Mouse (Mus musculus): Measurements from ENCODE around the gene Lsm14a.
A peak's percentile ranks its signal among the peaks of the same experiment; 100 is the strongest.
"Not testable (repeated sequence)": the region's sequence is repeated elsewhere in the genome, so short reads cannot be mapped to it uniquely, and the experiment has no call there.

Lsm14a gene

DNA sequence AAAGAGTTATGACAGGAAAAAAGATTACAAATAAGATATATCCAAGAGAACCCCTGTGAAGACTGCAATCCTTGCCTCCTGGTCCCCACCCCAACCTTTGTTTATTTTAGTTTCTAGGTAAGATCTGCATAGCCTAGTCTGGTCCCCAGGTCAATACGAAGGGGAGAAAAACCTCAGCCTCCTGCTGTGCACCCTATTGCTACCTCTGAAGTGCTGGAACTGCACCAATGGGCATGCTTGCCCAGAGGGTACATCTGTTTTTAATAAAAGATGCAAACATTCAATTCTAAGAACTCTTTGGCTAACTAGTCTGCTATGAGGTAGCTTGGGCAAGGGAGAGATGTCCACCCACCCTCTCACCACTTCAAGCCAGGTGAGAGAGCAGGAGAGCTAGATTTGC, 19.2 kb downstream of the Lsm14a start:
- DNase-seq (ENCODE audit: low read depth in 1 of 2, low spot score in 2 of 2): no peak

DNA sequence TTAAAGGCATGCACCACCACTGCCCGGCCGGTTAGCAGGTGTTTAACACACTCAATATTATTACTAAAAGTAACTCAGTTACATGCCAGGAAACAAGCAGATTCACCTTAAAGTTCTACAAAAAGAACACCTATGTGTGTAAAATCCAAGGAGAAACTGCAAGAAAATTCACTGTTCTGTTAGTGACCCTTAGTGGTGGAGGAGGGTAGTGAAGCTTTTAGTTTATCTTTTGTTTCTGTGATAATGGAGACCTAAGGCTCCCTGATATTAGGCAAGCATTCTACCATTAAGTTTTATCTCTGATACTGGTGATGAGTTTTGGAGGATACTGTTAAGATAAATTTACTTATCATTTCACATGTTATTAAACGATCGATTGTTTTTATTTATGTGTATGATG, 37.5 kb downstream of the Lsm14a start:
- no peak for DNase-seq (ENCODE audit: low read depth in 1 of 2, low spot score in 2 of 2)

DNA sequence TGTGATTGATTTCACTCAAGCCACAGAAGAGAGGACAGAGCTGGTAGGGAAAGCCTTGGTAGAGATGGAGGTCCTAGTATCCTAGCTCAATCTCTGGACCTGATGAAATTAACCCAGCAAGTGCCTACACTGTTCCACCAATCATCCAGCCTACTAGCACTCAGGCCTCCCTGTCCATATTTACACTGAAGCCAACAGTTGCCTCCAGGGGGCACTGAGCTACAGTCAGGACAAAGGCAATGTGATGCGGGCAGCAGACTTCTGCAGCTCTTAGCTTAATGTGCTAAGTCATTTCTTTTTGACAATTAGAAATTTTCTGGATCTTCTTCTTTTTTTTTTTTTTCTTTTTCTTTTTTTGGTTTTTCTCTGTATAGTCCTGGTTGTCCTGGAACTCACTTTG, 41.1 kb downstream of the Lsm14a start:
- DNase-seq (ENCODE audit: low read depth in 1 of 2, low spot score in 2 of 2): no peak

DNA sequence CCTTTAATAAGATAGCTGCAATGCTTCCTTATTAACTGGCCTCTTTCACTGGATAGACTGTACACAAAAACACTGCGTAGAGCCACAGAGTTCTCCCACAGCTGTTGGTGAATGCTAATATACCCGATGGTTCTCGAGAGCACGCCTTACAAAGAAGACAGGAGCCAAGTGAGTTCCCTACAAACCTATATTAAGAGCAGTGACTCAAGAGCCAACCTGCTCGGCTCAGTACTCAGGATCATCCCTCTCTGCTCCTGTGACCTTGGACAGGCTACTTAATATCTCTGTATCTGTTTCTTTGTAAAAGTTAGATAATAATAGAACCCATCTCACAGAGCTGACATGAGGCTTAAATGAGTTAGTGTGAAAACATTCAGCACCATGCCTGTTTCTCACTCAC, 42.9 kb downstream of the Lsm14a start:
- DNase-seq (ENCODE audit: low read depth in 1 of 2, low spot score in 2 of 2): no peak

DNA sequence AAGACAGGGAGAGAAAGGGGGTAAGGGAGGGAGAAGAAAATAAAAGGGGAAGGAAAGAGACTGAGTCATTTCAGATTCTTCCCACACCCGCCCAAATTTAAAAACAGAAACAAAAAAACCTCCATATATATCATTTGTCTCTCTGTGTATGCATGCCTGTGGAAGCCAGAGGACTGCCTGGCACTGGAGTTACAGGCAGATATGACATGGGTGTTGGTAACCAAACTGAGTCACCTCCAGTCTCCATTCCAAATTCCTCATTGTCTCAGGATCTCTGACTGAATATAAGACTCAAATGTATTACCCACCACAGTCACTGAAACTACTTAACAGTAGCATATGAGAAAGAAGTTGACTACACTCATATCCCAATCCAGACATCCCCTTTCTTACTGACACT, 45.1 kb downstream of the Lsm14a start:
- no peak for DNase-seq (ENCODE audit: low read depth in 1 of 2, low spot score in 2 of 2)

DNA sequence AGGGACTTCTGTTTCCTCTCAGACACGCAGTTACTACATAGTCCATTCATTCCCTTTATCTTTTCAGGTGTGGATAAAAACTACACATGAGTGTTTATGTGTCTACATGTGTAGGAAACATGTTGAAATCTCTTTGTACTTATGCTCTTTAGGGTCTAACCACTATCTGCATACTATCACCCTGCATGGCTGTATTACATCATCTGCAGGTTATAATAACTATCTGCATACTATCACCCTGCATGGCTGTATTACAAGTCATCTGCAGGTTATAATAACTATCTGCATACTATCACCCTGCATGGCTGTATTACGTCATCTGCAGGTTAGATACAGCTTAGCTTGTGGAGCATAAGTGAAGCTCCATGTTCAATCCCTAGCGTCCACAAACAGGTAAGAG, 46.1 kb downstream of the Lsm14a start:
- no peak for DNase-seq (ENCODE audit: low read depth in 1 of 2, low spot score in 2 of 2)

DNA sequence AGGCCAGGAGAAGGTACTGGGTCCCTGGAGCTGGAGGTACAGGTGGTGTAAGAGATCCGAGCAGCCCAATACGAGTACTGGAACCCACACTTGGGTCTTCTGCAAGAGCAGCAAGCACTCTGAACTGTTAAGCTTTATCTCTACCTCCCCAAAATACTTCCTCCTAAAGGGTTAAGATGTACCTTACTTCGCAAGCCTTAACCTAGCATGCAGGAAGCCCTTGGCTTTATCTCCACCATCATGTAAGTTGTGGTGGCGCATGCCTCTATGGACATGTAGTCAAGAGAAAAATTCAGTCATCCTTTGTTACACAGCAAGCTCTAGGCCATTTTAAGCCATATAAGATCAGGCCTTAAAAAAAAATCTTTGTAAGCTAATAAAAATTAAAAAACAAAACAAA, 46.6 kb downstream of the Lsm14a start:
- DNase-seq (ENCODE audit: low read depth in 1 of 2, low spot score in 2 of 2): no peak

DNA sequence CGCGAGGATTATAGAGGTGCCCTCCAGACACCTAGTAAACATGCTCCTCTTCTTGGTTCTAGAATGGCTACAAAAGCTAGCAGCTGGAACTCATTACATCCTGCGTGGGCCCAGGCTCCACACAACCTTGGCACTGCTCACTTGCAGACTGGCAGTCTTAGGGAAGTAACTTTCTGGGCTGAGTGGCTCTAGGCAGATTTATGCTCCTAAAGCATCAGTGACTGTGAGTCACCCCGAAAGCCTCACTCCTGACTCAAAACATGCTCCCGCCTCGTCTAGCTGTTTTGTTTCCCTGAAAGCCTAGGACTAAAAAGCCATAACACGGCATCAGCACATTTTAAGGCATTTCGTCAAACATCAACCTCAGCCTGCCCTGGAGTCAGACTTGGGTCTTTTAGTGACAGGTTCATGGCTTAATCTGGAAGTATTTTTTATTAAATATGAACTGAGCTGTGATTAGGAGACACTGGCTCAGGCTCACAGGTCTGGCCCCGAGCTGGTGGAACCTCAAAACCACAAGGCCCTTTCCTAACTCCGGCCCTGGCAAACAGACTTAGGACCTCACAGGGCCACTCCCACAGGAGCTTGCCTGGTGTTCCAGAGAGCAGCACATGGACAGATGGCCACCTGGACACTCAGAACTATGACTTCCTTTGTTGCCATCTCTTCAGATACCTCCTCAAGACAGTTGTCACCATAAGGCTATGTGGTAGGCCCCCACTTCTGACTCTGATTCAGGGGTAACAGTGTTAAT, 50.9 kb downstream of the Lsm14a start:
- DNase-seq (ENCODE audit: low read depth in 1 of 2, low spot score in 2 of 2): no peak

DNA sequence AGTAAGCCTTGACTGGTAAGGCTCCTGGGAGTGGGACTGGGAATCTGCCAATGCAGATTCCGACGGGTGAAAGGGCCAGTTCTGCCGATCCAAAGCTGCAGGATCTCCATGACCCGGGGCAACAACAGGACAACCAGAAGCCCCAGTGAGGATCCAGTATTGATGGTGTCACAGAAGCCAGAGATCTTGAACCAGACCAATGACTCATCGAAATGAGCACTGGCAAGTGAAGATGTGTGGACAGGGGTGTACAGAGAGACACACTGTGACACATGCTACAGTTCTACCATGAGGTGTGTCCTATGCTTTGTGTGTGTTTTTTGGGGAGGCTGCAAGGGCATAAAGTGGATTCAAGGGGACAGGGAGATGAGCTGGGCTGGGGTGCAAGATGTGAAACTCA, 52.3 kb downstream of the Lsm14a start:
- DNase-seq (ENCODE audit: low read depth in 1 of 2, low spot score in 2 of 2): no peak

DNA sequence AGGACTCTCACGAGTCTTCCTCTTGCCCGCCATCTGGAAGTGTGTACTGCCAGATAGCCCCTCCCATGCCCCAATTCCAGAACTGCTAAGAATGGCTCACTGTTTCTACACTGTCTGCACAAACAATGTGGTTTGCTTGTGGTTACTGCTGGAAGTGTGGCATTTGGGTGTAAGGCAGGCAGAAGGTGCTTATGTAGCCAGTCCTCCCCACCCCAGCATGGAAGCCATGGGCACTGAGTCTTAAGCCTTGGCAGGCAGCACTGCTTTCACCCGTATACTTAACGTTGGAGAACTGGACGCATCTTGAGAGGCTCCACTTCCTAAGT, 54.0 kb downstream of the Lsm14a start:
- DNase-seq (ENCODE audit: low read depth in 1 of 2, low spot score in 2 of 2): no peak

DNA sequence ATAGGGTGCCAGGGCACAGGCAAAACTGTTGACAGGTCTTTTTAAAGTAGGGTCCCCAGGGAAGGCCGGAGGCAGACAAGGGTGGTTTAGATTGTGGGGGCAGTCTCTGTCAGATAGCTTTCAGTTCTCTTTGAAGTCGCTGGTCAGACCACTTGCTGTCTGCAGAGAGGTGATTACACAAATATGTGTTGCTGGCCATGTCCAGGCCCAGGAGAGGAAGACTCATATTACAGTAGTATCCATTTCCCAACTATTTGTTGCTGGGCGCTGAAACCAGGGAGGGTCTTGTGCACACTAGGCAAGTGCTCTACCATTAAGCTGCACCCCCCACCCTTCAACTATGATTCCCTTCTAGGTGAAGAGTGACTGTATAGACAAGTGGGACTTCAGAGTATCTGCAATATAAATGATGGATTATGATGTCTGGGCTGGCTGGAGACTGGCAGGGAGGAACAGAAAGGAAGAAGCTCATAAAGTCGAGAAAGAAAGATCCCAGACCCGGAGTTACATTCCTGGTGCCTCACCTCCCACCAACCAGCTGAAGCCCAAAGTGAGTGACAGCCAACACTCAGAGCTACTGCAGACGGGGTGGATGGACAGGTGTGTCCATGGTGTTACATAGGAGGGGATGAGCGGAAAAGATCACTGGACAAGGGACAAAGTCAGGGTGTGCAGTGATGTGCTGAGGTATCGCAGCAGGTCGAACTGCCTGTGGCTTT, 54.5 kb downstream of the Lsm14a start:
- DNase-seq (ENCODE audit: low read depth in 1 of 2, low spot score in 2 of 2): no peak

DNA sequence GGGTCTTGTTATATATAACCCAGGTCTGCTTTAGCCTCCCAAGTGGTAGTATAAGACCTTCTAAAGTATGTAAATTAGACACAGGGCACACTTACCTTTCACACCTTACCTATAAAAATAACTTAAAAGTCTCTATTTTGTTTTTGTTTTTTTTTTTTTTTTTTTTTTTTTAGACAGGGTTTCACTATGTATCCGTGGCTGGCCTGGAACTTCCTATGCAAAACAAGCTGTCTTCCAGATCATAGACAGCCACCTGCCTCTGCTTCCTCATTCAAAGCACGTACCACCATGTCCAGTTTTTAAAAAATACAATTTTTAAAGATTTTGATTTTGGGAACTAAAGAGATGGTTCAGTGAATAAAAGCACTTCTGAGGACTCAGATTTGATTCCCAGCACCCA, 55.8 kb downstream of the Lsm14a start:
- DNase-seq (ENCODE audit: low read depth in 1 of 2, low spot score in 2 of 2): no peak

DNA sequence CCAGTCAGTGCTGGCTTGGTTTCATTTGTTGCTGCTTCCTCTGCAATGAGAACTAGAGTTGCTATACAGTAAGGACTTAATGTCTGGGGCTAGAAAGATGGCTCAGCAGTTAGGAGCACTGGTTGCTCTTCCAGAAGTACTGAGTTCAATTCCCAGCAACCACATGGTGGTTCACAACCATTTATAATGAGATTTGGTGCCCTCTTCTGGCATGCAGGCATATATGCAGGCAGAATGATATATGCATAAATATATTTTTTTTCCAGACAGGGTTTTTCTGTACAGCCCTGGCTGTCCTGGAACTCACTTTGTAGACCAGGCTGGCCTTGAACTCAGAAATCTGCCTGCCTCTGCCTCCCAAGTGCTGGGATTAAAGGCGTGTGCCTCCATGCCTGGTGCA, 56.6 kb downstream of the Lsm14a start:
- DNase-seq (ENCODE audit: low read depth in 1 of 2, low spot score in 2 of 2): not testable (repeated sequence)

DNA sequence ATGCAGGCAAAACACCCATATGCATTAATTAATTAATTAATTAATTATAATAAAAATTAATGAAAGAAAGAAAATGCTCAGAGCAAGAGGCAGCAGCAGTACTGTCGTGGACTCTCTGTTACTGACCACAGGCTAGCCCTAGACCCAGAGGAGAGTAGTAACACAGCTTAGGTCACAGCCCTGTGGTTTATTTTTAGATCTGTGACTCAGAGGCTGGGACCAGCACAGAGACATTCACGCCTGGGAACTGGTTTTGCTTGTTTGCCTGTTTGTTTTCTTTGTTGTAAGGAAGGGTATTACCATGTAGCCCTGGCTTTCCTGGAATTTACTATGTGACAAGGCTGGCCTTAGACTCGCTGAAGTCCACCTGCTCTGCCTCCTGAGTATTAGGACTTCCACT, 65.6 kb downstream of the Lsm14a start:
- no peak for DNase-seq (ENCODE audit: low read depth in 1 of 2, low spot score in 2 of 2)

DNA sequence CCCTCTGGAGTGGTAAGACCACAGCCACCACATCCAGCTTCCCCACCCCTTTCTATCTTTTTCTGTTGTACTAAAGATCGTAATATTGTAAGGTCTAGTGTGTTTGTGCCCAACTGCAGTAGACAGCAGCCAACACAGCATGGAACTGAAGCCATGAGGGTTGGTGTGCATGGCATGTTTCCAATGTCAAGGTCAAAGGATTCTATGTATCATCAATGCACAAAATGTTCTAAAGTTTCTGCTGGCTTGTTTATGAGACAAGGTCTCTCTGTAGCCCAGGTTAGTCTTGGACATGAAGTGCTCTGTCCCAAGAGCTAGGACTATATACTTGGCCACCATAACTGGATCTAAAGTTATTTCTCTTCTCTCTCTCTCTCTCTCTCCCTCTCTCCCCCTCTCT, 68.3 kb downstream of the Lsm14a start:
- DNase-seq (ENCODE audit: low read depth in 1 of 2, low spot score in 2 of 2): no peak

DNA sequence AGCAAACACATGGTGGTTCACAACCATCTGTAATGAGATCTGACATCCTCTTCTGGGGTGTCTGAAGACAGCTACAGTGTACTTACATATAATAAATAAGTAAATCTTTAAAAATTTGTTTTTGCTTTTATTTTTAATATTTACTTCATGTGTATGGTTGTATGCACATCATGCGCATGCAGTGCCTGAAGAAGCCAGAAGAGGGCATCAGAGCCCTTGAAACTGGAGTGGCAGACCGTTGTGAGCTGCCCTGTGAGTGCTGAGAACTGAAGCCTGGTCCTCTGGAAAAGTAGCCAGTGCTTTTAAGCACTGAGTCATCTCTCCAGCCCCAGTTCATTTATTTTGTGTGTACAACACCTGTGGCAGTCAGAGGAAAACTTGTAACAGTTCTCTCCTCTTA, 69.1 kb downstream of the Lsm14a start:
- DNase-seq (ENCODE audit: low read depth in 1 of 2, low spot score in 2 of 2): no peak

DNA sequence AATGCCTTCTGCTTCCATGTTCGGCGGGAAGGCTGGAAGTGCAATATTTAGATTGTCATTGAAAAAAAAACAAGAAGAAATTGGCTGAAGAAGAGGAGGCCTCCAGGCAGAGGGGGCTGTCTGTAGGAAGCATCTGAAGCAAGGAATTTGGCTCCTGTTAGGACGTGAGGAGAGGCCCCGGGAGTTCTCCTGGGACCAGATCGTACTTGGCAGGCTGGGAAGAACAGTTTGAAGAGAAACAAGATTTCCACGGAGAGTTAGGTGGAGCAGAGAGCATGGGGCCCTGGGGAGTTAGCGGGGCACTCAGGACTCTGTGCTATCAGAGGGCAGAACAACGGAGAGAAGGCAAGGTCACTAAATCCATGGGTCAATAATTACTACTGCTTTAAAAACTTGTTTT, 69.8 kb downstream of the Lsm14a start:
- DNase-seq (ENCODE audit: low read depth in 1 of 2, low spot score in 2 of 2): no peak

DNA sequence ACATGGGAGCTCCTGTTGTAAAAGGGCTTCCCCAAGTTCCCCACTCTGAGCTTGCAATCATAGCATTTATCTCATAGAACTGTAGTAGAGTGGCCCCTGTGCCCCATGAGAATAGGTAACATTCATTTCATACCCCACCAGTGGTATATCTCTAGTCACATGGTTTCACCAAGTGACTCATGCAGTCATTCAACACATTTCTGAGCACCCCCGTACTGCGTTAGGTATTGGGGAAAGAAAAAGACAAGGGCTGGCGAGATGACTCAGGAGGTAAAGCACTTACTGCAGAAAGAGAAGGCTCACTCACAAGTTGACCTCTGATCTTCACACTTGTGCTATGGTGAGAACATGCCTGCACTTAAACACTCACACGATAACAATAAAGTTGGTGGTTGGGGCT, 71.2 kb downstream of the Lsm14a start:
- DNase-seq (ENCODE audit: low read depth in 1 of 2, low spot score in 2 of 2): no peak

DNA sequence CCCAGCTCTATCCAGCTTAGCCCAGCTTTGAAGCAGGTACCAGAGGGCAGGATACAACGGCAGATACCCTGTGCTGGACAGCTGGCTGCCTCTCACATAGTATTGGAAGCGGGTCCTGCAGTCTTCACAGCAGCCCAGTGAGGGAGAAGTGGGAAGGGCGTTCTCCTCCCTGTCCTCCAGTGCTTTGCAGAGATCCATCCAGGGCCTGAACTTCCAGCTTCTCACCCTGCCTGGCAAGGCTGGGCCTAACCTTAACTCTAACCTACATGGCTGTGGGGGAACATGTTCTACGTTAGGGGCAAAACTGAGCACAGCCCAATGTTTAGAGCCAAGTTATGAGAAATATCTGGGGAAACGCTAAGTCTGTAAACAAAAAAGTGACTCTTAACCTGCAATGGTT, 72.0 kb downstream of the Lsm14a start:
- DNase-seq (ENCODE audit: low read depth in 1 of 2, low spot score in 2 of 2): no peak

DNA sequence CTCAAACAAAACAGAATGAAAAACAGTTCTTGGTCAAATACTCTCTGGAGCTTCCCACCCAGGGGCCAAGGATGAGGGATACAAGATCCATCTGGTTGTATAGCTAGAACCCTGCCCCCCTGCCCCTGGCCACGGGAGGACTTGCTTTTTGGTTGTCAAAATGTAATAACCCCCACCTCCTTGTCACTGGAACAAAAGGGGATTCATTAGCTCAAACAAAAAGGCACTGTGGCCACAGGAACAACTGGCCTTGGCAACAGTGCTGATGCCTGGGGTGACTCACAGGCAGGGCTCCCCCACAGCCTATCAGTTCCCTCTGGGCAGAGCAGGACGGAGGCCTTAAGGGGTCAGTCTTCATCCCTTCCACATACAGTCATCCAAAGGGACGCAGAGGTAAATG, 73.2 kb downstream of the Lsm14a start:
- DNase-seq (ENCODE audit: low read depth in 1 of 2, low spot score in 2 of 2): no peak

DNA sequence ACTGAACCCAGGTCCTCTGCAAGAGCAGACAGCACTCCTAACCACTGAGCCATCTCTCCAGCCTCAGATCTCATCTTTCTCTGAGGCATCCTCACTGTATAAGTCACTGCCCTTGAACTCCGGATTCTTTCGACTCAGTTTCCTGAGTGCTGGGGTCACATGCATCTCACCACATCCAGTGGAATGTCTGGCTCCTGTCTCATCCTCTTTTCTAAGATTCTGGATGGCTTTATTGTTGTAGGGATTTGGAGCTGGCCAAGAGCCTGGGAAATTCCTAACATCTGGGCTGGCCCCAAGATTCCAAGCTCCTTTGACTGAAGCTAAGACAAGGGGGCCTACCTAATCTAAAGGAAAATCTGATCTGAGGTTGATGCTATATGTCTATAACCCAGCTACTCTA, 74.0 kb downstream of the Lsm14a start:
- no peak for DNase-seq (ENCODE audit: low read depth in 1 of 2, low spot score in 2 of 2)

DNA sequence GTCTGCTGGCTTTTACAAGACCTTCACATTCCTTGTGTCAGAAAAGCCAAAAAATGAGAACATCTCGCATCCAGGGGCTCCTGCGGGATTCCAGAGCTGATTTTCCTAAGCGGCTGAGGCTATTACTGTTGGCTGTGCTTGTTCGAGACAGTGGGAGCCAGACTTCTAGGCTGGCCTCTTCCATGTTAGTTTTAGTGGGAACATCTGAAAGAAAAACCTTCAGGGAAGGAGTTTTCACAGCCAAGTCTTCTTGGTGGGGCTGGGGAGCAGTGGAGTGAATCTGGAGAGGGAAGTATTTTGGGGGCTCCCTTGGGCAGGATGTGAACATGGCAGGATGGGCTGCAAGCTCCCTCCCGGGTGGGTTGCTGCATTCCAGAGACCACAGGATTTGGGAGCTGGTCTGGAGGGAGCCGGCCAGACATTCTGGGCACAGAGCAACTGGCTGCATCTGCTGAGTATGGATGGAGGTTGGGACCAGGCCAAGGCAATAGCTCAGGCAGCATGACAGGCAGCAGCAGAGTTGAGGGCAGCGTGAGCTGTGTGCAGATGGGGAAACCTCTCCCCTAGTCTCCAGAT, 75.1 kb downstream of the Lsm14a start:
- DNase-seq (ENCODE audit: low read depth in 1 of 2, low spot score in 2 of 2): no peak

DNA sequence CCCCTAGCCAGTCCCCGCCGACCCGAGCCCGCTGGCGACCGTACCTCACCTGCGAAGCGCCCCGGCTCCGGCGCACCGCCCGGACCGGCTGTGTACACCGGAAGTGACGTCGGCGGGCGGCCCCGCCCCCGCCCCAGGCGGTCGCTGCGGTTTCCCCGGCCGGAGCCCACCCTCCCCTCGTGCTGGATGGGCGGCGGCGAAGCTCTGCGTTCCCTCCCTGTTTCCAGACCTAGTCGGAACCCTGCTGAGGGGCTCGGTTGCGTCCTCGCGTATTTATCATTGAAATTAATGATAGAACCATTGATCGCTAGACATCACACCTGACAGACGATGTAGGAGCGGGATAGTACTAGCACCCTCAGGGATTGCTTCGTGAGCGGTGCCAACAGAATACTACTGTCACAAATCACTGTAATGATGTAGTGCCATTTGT, 79.7 kb downstream of the Lsm14a start, which contains the start of gene 4931406P16Rik:
Gene 4931406P16Rik (minus strand): TSS at position 109 of the 433 bp plus-strand sequence.
- DNase-seq (ENCODE audit: low read depth in 1 of 2, low spot score in 2 of 2): peak; percentile 21 to 55
